Mouse (Mus musculus) limb, embryonic 12.5 days (tissue): ENCODE results near the gene Ahdc1. TPM values are rescaled to one million over a fixed set of nuclear protein-coding genes. Genes with fewer than 3 reads are reported as not detected.

Source experiments
- ATAC-seq: fragments of 200-750 bp; cut with Nextera tagmentation; 2 replicates; pipeline ENCODE4 v1.8.0; 2017; ENCODE audit warnings: low read depth, moderate TSS enrichment; ENCODE audit not compliant: insufficient number of reproducible peaks, insufficient read depth, low FRiP score, low TSS enrichment
- H3K27ac ChIP-seq: fragments of 300-500 bp; sonication (generic); 2 replicates; pipeline ENCODE4 v1.5.1; 2016; ENCODE audit warnings: mild to moderate bottlenecking, moderate library complexity
- H3K27me3 ChIP-seq: fragments of 300-500 bp; sonication (generic); 2 replicates; pipeline ENCODE4 v1.6.1; 2016; ENCODE audit warnings: mild to moderate bottlenecking, moderate library complexity
- H3K36me3 ChIP-seq: fragments of 300-500 bp; sonication (generic); 2 replicates; pipeline ENCODE4 v1.6.1; 2016; ENCODE audit warnings: mild to moderate bottlenecking, moderate library complexity
- H3K4me1 ChIP-seq: fragments of 300-500 bp; sonication (generic); replicated peaks from 2 replicates; pipeline ENCODE4 v1.6.1; 2016
- H3K4me2 ChIP-seq: fragments of 300-500 bp; sonication (generic); 2 replicates; pipeline ENCODE4 v1.6.1; 2016; ENCODE audit warnings: mild to moderate bottlenecking, moderate library complexity
- H3K4me3 ChIP-seq: fragments of 300-500 bp; sonication (generic); replicated peaks from 2 replicates; pipeline ENCODE4 v1.5.1; 2016; ENCODE audit warnings: mild to moderate bottlenecking
- H3K9ac ChIP-seq: fragments of 300-500 bp; sonication (generic); replicated peaks from 2 replicates; pipeline ENCODE4 v1.6.1; 2016; ENCODE audit warnings: mild to moderate bottlenecking, moderate library complexity
- H3K9me3 ChIP-seq: fragments of 300-500 bp; sonication (generic); 2 replicates; pipeline ENCODE4 v1.6.1; 2016; ENCODE audit warnings: mild to moderate bottlenecking, moderate library complexity
- WGBS: fragments of 180-500 bp; shearing (Covaris S2); methylation state at CpG from one replicate; pipeline ENCODE4 v1.1.7; 2016; 5-methylcytosine and 5-hydroxymethylcytosine counted together
- polyA plus RNA-seq: library from polyadenylated mRNA; unstranded; fragments of >200 nt; fragmentation: Nextera tagmentation; extraction: Ambion mirVana; gene quantifications from 2 replicates; pipeline ENCODE4 v1.2.1, GENCODE M21; 2016

Gene Ahdc1
- polyA plus RNA-seq, 1 experiment from 2014 or later: 14.5 TPM

GRCm38 (mm10) chr4:133058123-133058453 lies 47.0 kb downstream of the Ahdc1 start:
- no peak overlapping the region for H3K4me2 ChIP-seq
- no peak overlapping the region for H3K4me3 ChIP-seq
- peaks cover 71% of the 10 kb centered on the region for H3K36me3 ChIP-seq
- 83% methylated on average over 4 of the region's 4 CpGs for WGBS
- peaks cover 65% of the 10 kb centered on the region for H3K4me1 ChIP-seq
- no peak for ATAC-seq
- peak overlapping the region; percentile 70 for H3K27ac ChIP-seq
- H3K9ac ChIP-seq: no peak overlapping the region
- H3K9me3 ChIP-seq: no peaks in the 10 kb centered on the region
- H3K27me3 ChIP-seq: no peaks in the 10 kb centered on the region

- peak overlapping the region; percentile 62 for H3K27ac ChIP-seq
- H3K4me3 ChIP-seq: no peak overlapping the region
- H3K27me3 ChIP-seq: no peaks in the 10 kb centered on the region
- no peak overlapping the region for H3K4me2 ChIP-seq
- H3K9me3 ChIP-seq: no peaks in the 10 kb centered on the region
- 0 out of 2 replicates have a peak overlapping the region, but pooled peaks have one; percentile 31 for H3K9ac ChIP-seq
- peaks cover 74% of the 10 kb centered on the region for H3K36me3 ChIP-seq
- ATAC-seq: no peak
- WGBS: 49% methylated on average over 11 of the region's 11 CpGs
- H3K4me1 ChIP-seq: peaks cover 58% of the 10 kb centered on the region
These were observed 47.7 kb downstream of the Ahdc1 start for GRCm38 (mm10) chr4:133058513-133059480.

GRCm38 (mm10) chr4:133060702-133061101 lies 49.6 kb downstream of the Ahdc1 start:
- Histone ChIP-seq H3K9ac (no peak overlapping the region), H3K4me1 (peaks cover 39% of the 10 kb centered on the region), H3K27me3 (no peaks in the 10 kb centered on the region), H3K9me3 (no peaks in the 10 kb centered on the region), H3K4me2 (no peak overlapping the region), H3K27ac (no peak overlapping the region), H3K4me3 (no peak overlapping the region), H3K36me3 (peaks cover 82% of the 10 kb centered on the region)
- ATAC-seq: no peak
- WGBS: 94% methylated on average over 11 of the region's 11 CpGs

GRCm38 (mm10) chr4:133061798-133062197 lies 50.7 kb downstream of the Ahdc1 start:
- Histone ChIP-seq H3K27ac (no peak overlapping the region), H3K4me3 (no peak overlapping the region)

GRCm38 (mm10) chr4:133062286-133062685 lies 51.2 kb downstream of the Ahdc1 start:
- Histone ChIP-seq H3K36me3 (peaks cover 94% of the 10 kb centered on the region), H3K27ac (no peak overlapping the region), H3K9me3 (no peaks in the 10 kb centered on the region), H3K27me3 (no peaks in the 10 kb centered on the region), H3K4me1 (peaks cover 24% of the 10 kb centered on the region), H3K4me3 (no peak overlapping the region), H3K4me2 (no peak overlapping the region), H3K9ac (peak overlapping the region; percentile 2; the same call in 1 of the 2 replicates)
- ATAC-seq: no peak
- 94% methylated on average over 14 of the region's 14 CpGs for WGBS

More at GRCm38 (mm10) chr4:133061798-133062197, 50.7 kb downstream of the Ahdc1 start:
- WGBS: 89% methylated on average over 20 of the region's 20 CpGs
- Histone ChIP-seq H3K36me3 (peaks cover 89% of the 10 kb centered on the region), H3K9ac (0 out of 2 replicates have a peak overlapping the region, but pooled peaks have one; percentile 2), H3K27me3 (no peaks in the 10 kb centered on the region), H3K4me1 (peaks cover 28% of the 10 kb centered on the region), H3K4me2 (no peak overlapping the region), H3K9me3 (no peaks in the 10 kb centered on the region)
- no peak for ATAC-seq

- H3K4me1 ChIP-seq: peaks cover 15% of the 10 kb centered on the region
- WGBS: 92% methylated on average over 18 of the region's 18 CpGs
These were observed 52.1 kb downstream of the Ahdc1 start for GRCm38 (mm10) chr4:133063203-133063602.

GRCm38 (mm10) chr4:133063799-133064198 lies 52.7 kb downstream of the Ahdc1 start:
- Histone ChIP-seq H3K27ac (no peak overlapping the region), H3K9ac (no peak overlapping the region), H3K27me3 (no peaks in the 10 kb centered on the region), H3K4me1 (peaks cover 9% of the 10 kb centered on the region), H3K36me3 (peaks cover 98% of the 10 kb centered on the region), H3K4me2 (no peak overlapping the region), H3K4me3 (no peak overlapping the region), H3K9me3 (no peaks in the 10 kb centered on the region)
- WGBS: 87% methylated on average over 13 of the region's 13 CpGs
- ATAC-seq: no peak

More at GRCm38 (mm10) chr4:133063203-133063602, 52.1 kb downstream of the Ahdc1 start:
- no peak overlapping the region for H3K9ac ChIP-seq
- peaks cover 94% of the 10 kb centered on the region for H3K36me3 ChIP-seq
- no peak overlapping the region for H3K4me2 ChIP-seq
- no peak for ATAC-seq
- no peaks in the 10 kb centered on the region for H3K27me3 ChIP-seq
- H3K9me3 ChIP-seq: no peaks in the 10 kb centered on the region
- no peak overlapping the region for H3K27ac ChIP-seq
- H3K4me3 ChIP-seq: no peak overlapping the region

GRCm38 (mm10) chr4:133064791-133065190 lies 53.7 kb downstream of the Ahdc1 start:
- WGBS: 95% methylated on average over 19 of the region's 19 CpGs
- Histone ChIP-seq H3K27ac (no peak overlapping the region), H3K4me1 (no peaks in the 10 kb centered on the region; the same call in 1 of the 2 replicates), H3K9me3 (no peaks in the 10 kb centered on the region), H3K9ac (no peak overlapping the region), H3K36me3 (peaks cover 99% of the 10 kb centered on the region), H3K27me3 (no peaks in the 10 kb centered on the region), H3K4me3 (no peak overlapping the region), H3K4me2 (no peak overlapping the region)
- ATAC-seq: no peak

- ATAC-seq: no peak
- H3K4me3 ChIP-seq: no peak overlapping the region
- H3K9me3 ChIP-seq: no peaks in the 10 kb centered on the region
- 93% methylated on average over 14 of the region's 14 CpGs for WGBS
- H3K27me3 ChIP-seq: no peaks in the 10 kb centered on the region
- no peak overlapping the region for H3K9ac ChIP-seq
- no peak overlapping the region for H3K4me2 ChIP-seq
- H3K27ac ChIP-seq: no peak overlapping the region
- peaks cover 99% of the 10 kb centered on the region for H3K36me3 ChIP-seq
- H3K4me1 ChIP-seq: peaks cover 2% of the 10 kb centered on the region; the same call in 1 of the 2 replicates
These were observed 54.9 kb downstream of the Ahdc1 start for GRCm38 (mm10) chr4:133065894-133066386.

- Histone ChIP-seq H3K4me2 (no peak overlapping the region), H3K9me3 (no peaks in the 10 kb centered on the region), H3K27me3 (no peaks in the 10 kb centered on the region), H3K9ac (no peak overlapping the region), H3K27ac (no peak overlapping the region), H3K4me1 (peaks cover 29% of the 10 kb centered on the region), H3K36me3 (peaks cover 99% of the 10 kb centered on the region), H3K4me3 (no peak overlapping the region)
- ATAC-seq: no peak
- WGBS: 84% methylated on average over 12 of the region's 12 CpGs
These were observed 57.5 kb downstream of the Ahdc1 start for GRCm38 (mm10) chr4:133068400-133069138.

GRCm38 (mm10) chr4:133070388-133070787 lies 59.3 kb downstream of the Ahdc1 start:
- ATAC-seq: no peak
- Histone ChIP-seq H3K27me3 (no peaks in the 10 kb centered on the region), H3K4me1 (peaks cover 47% of the 10 kb centered on the region), H3K27ac (no peak overlapping the region), H3K9ac (no peak overlapping the region; the same call in 1 of the 2 replicates), H3K4me2 (no peak overlapping the region), H3K9me3 (no peaks in the 10 kb centered on the region), H3K4me3 (no peak overlapping the region), H3K36me3 (peaks cover 98% of the 10 kb centered on the region)
- WGBS: 73% methylated on average over 3 of the region's 3 CpGs
